Mouse (Mus musculus) intestine, embryonic 15.5 days (tissue): ENCODE measurements around the gene Dgkz. TPM values are rescaled to one million over a fixed set of nuclear protein-coding genes. Genes with fewer than 3 reads are reported as not detected.

Source experiments
- ATAC-seq: fragments of 200-750 bp; cut with Nextera tagmentation; 2 replicates; pipeline ENCODE4 v1.8.0; 2017; ENCODE audit warnings: moderate TSS enrichment, moderate library complexity
- H3K27ac ChIP-seq: fragments of 300-500 bp; sonication (generic); 2 replicates; pipeline ENCODE4 v1.5.1; 2015; ENCODE audit warnings: mild to moderate bottlenecking, inconsistent platforms
- H3K27me3 ChIP-seq: fragments of 300-500 bp; sonication (generic); replicated peaks from 2 replicates; pipeline ENCODE4 v1.6.1; 2015; ENCODE audit warnings: inconsistent platforms
- H3K36me3 ChIP-seq: fragments of 300-500 bp; sonication (generic); 2 replicates; pipeline ENCODE4 v1.6.1; 2015; ENCODE audit warnings: inconsistent platforms
- H3K4me1 ChIP-seq: fragments of 300-500 bp; sonication (generic); replicated peaks from 2 replicates; pipeline ENCODE4 v1.6.1; 2015; ENCODE audit warnings: inconsistent platforms
- H3K4me2 ChIP-seq: fragments of 300-500 bp; sonication (generic); replicated peaks from 2 replicates; pipeline ENCODE4 v1.6.1; 2015; ENCODE audit warnings: mild to moderate bottlenecking, inconsistent platforms
- H3K4me3 ChIP-seq: fragments of 300-500 bp; sonication (generic); replicated peaks from 2 replicates; pipeline ENCODE4 v1.5.1; 2015; ENCODE audit warnings: inconsistent platforms
- H3K9ac ChIP-seq: fragments of 300-500 bp; sonication (generic); 2 replicates; pipeline ENCODE4 v1.6.1; 2015; ENCODE audit warnings: inconsistent platforms
- H3K9me3 ChIP-seq: fragments of 300-500 bp; sonication (generic); 2 replicates; pipeline ENCODE4 v1.6.1; 2016; ENCODE audit warnings: inconsistent platforms
- WGBS: fragments of 180-500 bp; shearing (Covaris S2); methylation state at CpG from one replicate; pipeline ENCODE4 v1.1.7; 2015; 5-methylcytosine and 5-hydroxymethylcytosine counted together
- polyA plus RNA-seq: library from polyadenylated mRNA; unstranded; fragments of >200 nt; fragmentation: Nextera tagmentation; extraction: Ambion mirVana; gene quantifications from 2 replicates; pipeline ENCODE4 v1.2.1, GENCODE M21; 2015

Dgkz gene
- polyA plus RNA-seq, 1 experiment from 2014 or later, result 60.3 TPM

GRCm38 (mm10) chr2:91929455-91929854, 46.2 kb downstream of the Dgkz start:
- Histone ChIP-seq H3K36me3 (peaks cover under 1% of the 10 kb centered on the region; the same call in 1 of the 2 replicates), H3K4me3 (no peak overlapping the region), H3K9ac (no peak overlapping the region), H3K9me3 (no peaks in the 10 kb centered on the region), H3K4me1 (peaks cover 48% of the 10 kb centered on the region), H3K27ac (no peak overlapping the region), H3K27me3 (0 out of 2 replicates have a peak, but pooled peaks cover 2% of the 10 kb centered on the region), H3K4me2 (peak overlapping the region; percentile 78; the same call in 1 of the 2 replicates)
- ATAC-seq, result no peak
- WGBS, result 52% methylated on average over 3 of the region's 3 CpGs

DNA sequence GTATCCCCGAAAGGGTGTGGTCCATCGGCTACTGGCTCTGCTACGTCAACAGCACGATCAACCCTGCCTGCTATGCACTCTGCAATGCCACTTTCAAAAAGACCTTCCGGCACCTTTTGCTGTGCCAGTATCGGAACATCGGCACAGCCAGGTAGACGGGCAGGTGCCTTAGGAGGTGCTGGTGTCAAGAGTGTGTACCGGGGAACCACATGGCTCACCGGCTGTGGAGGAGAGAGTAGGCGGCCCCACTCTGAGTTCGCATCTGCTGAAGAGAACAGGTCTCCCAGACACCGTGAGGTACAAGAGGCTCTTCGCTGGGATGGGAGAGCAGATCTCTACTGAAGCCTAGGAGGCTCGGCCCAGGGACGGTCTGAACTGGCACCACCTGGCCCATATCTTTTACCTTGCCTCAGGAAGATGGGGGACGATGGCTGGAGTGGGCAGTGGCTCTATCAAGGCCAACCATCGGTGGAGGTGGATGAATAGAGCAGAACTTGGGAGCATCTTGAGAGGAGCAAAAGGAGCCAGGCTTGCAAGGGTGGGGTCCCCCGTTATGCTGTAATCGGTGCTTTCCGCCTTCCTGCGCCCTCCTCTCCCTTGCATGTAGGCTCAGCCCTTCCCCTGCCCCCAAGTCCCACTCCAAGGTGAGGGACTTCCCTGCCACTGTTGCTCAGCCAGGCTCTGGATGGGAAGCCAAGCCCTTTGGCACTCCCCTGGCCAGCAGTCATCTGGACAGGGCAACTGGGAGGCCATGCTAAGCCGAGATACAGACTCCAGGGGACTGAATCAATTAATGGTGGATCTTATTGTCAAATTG, 46.9 kb downstream of the Dgkz start:
- no peaks in the 10 kb centered on the region for H3K9me3 ChIP-seq
- H3K4me2 ChIP-seq, result no peak overlapping the region
- H3K4me3 ChIP-seq, result no peak overlapping the region
- no peak overlapping the region for H3K27ac ChIP-seq
- ATAC-seq, result no peak
- H3K36me3 ChIP-seq, result no peaks in the 10 kb centered on the region
- WGBS, result 66% methylated on average over 23 of the region's 23 CpGs
- peaks cover 4% of the 10 kb centered on the region for H3K27me3 ChIP-seq
- no peak overlapping the region for H3K9ac ChIP-seq
- peaks cover 46% of the 10 kb centered on the region for H3K4me1 ChIP-seq

- Histone ChIP-seq H3K4me1 (peaks cover 44% of the 10 kb centered on the region), H3K4me3 (no peak overlapping the region)
Observed at GRCm38 (mm10) chr2:91927826-91928533, 47.7 kb downstream of the Dgkz start.

DNA sequence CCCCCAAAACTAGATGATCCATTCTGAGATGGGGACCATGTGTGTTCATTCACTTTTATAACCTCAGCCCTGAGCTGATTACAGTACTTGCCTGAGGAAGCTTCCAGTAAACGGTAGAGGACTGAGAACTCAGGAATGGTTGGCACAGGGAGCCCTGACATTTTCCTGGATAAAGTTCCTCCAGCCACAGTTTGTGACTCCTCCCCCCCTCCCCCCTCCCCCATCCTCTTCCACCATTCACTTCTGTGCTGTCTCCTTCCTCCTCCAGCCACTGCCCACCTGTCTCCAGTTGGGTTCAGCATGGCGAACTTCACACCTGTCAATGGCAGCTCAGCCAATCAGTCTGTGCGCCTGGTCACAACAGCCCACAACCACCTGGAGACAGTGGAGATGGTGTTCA, 48.7 kb downstream of the Dgkz start, which contains the start of gene Chrm4:
Gene Chrm4, plus strand, starts transcription at position 301 of the 400 bp plus-strand sequence.
- H3K9ac ChIP-seq, result no peak within 1 kb of the TSS
- H3K36me3 ChIP-seq, result no peaks in the 10 kb centered on the region
- peaks cover 22% of the 10 kb centered on the region for H3K27me3 ChIP-seq
- peak within 1 kb of the TSS; percentile 46 for H3K4me2 ChIP-seq
- no peak within 1 kb of the TSS for H3K27ac ChIP-seq
- H3K4me3 ChIP-seq, result no peak within 1 kb of the TSS
- WGBS, result 83% methylated on average over 3 of the region's 3 CpGs
- H3K4me1 ChIP-seq, result peaks cover 45% of the 10 kb centered on the region
- no peak for ATAC-seq
- H3K9me3 ChIP-seq, result no peaks in the 10 kb centered on the region

More at GRCm38 (mm10) chr2:91927826-91928533, 47.7 kb downstream of the Dgkz start:
- ATAC-seq, result no peak
- Histone ChIP-seq H3K9me3 (no peaks in the 10 kb centered on the region), H3K27me3 (peaks cover 12% of the 10 kb centered on the region), H3K4me2 (peak overlapping the region; percentile 46), H3K27ac (no peak overlapping the region), H3K36me3 (no peaks in the 10 kb centered on the region), H3K9ac (no peak overlapping the region)
- 44% methylated on average over 34 of the region's 34 CpGs for WGBS

DNA sequence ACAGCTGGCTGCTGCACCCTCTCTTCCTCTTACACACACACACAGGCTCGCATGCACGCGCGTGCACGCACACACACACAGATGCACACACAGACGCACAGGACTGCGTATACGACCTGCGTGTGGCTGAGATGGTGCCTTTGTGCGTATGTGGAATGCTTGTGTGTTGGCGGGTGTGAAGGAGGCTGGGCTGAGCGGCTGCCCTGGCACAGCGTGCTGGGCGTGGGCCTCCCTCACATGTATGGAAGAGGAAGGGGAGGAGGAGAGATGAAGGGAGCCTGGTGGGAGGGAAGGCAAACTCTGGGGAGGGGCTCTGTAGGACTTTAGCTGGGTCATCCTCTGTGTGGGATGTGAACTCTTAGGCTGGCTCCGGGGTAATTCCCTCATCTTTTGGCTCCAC, 50.2 kb downstream of the Dgkz start:
- no peak for ATAC-seq
- Histone ChIP-seq H3K9me3 (no peaks in the 10 kb centered on the region), H3K27ac (no peak overlapping the region), H3K4me1 (peaks cover 46% of the 10 kb centered on the region), H3K4me3 (no peak overlapping the region), H3K36me3 (no peaks in the 10 kb centered on the region), H3K9ac (no peak overlapping the region), H3K4me2 (no peak overlapping the region), H3K27me3 (peaks cover 36% of the 10 kb centered on the region)
- WGBS, result 74% methylated on average over 15 of the region's 15 CpGs

GRCm38 (mm10) chr2:91924726-91925125, 50.9 kb downstream of the Dgkz start:
- 91% methylated on average over 1 of the region's 1 CpGs for WGBS
- peaks cover 40% of the 10 kb centered on the region for H3K4me1 ChIP-seq
- peaks cover 37% of the 10 kb centered on the region for H3K27me3 ChIP-seq
- no peaks in the 10 kb centered on the region for H3K36me3 ChIP-seq
- no peaks in the 10 kb centered on the region for H3K9me3 ChIP-seq
- ATAC-seq, result no peak
- no peak overlapping the region for H3K4me3 ChIP-seq
- H3K9ac ChIP-seq, result no peak overlapping the region
- H3K27ac ChIP-seq, result no peak overlapping the region
- no peak overlapping the region for H3K4me2 ChIP-seq

GRCm38 (mm10) chr2:91923415-91924337, 52.0 kb downstream of the Dgkz start:
- ATAC-seq, result peak; percentile 30; the same call in 1 of the 2 replicates
- H3K4me2 ChIP-seq, result peak overlapping the region; percentile 98
- peak overlapping the region; percentile 10; the same call in 1 of the 2 replicates for H3K9ac ChIP-seq

GRCm38 (mm10) chr2:91922586-91923414, 52.9 kb downstream of the Dgkz start:
- WGBS, result 3% methylated on average over 37 of the region's 37 CpGs
- no peak overlapping the region for H3K9ac ChIP-seq
- no peak overlapping the region for H3K27ac ChIP-seq

More at GRCm38 (mm10) chr2:91923415-91924337, 52.0 kb downstream of the Dgkz start:
- Histone ChIP-seq H3K27ac (no peak overlapping the region), H3K27me3 (peaks cover 37% of the 10 kb centered on the region), H3K4me3 (peak overlapping the region; percentile 54), H3K36me3 (no peaks in the 10 kb centered on the region), H3K9me3 (no peaks in the 10 kb centered on the region), H3K4me1 (peaks cover 36% of the 10 kb centered on the region)
- WGBS, result 5% methylated on average over 54 of the region's 54 CpGs

DNA sequence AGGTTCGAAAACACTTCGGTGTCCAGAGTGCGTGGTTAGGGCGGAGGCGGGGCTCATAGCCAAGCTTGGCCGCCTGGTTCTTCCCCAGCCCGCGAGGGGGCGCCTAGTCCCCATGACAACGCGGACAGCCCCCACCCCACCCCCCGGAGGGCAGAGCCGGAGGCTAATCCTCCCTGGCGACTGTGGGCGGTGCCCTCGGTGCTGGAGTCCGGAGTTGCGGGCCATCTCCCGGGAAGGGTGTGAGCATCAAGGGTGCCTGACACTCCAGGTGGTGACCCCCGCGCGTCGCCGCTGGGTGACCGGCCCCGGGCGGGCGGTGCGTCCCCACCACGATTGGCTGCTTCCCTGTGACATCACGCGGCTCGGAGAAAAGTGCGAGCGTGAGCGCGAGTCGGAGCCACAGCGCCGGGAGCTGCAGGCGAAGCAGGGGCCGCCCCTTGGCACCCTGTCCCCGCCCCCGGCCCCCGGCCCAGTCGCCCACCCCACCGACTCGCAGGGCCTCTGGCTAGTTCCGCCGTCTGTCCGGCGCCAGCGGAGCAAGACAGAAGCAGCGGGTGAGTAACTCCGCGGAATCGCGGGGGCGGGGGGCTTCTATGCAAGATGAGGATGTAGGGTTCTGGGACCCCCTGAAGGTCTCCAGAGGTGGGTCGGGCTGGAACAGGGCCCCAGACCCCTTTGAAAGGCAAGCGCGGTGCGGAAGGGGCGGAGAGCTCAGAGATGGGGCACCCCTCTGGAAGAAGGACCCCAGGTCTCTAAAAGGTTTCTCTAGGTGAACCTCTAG, 53.7 kb downstream of the Dgkz start:
- H3K9me3 ChIP-seq, result no peaks in the 10 kb centered on the region
- H3K4me2 ChIP-seq, result peak overlapping the region; percentile 98
- under 1% methylated on average over 64 of the region's 64 CpGs for WGBS
- H3K27ac ChIP-seq, result no peak overlapping the region
- peaks cover 37% of the 10 kb centered on the region for H3K27me3 ChIP-seq
- no peaks in the 10 kb centered on the region for H3K36me3 ChIP-seq
- H3K4me1 ChIP-seq, result peaks cover 29% of the 10 kb centered on the region
- peak overlapping the region; percentile 28; the same call in 1 of the 2 replicates for H3K9ac ChIP-seq
- peak overlapping the region; percentile 54 for H3K4me3 ChIP-seq
- ATAC-seq, result peak; percentile 48

More at GRCm38 (mm10) chr2:91922586-91923414, 52.9 kb downstream of the Dgkz start:
- H3K27me3 ChIP-seq, result peaks cover 37% of the 10 kb centered on the region
- H3K4me2 ChIP-seq, result peak overlapping the region; percentile 98
- H3K4me3 ChIP-seq, result peak overlapping the region; percentile 54
- H3K36me3 ChIP-seq, result no peaks in the 10 kb centered on the region
- peaks cover 30% of the 10 kb centered on the region for H3K4me1 ChIP-seq
- ATAC-seq, result no peak
- H3K9me3 ChIP-seq, result no peaks in the 10 kb centered on the region

DNA sequence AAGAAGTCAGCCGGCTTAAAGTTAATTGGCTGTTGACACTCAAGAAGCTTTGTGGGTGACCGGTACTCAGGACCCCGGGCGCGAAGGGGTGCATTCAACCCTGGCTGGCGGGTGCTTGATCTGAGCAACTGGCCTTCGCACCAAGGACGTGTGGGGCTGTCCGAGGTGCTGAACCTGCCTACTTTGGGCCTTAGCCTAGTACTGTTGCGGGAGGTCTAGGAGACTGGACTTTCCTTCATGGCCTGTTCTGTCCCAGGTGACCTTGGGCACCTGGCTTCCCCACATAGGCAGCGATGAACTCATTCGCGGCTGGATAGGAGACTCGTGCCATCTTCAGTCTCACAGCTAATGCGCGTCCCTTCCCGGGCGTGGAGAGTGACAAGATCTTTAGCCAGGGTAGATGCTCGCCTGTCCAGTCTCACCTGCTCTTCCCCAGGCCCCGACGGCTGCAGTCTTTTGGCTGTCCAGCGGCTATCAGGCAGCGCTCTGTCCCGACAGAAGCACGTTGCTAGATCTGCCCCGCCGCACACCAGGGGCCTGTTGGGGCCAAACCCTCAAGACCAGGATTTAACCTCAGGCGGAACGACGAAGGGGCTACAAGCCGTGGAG, 54.4 kb downstream of the Dgkz start:
- WGBS, result 3% methylated on average over 31 of the region's 31 CpGs
- H3K36me3 ChIP-seq, result no peaks in the 10 kb centered on the region
- H3K27me3 ChIP-seq, result peaks cover 37% of the 10 kb centered on the region
- H3K27ac ChIP-seq, result no peak overlapping the region
- peak; percentile 40; the same call in 1 of the 2 replicates for ATAC-seq
- H3K9ac ChIP-seq, result no peak overlapping the region
- peaks cover 29% of the 10 kb centered on the region for H3K4me1 ChIP-seq
- peak overlapping the region; percentile 98 for H3K4me2 ChIP-seq
- H3K4me3 ChIP-seq, result peak overlapping the region; percentile 54
- H3K9me3 ChIP-seq, result no peaks in the 10 kb centered on the region
